Mouse (Mus musculus) large intestine, adult 2 months (tissue): Measurements from ENCODE around the gene Cav3. TPM values are rescaled to one million over a fixed set of nuclear protein-coding genes. Genes with fewer than 3 reads are reported as not detected.
A peak's percentile ranks its signal among the peaks of the same experiment; 100 is the strongest.

Experiments used
- DNase-seq: peaks from one replicate; pipeline ENCODE4 v3.0.0-alpha.2; 2012; ENCODE audit warnings: low read depth, low spot score
- WGBS: fragments of 180-500 bp; shearing (Covaris S2); methylation state at CpG from one replicate; pipeline ENCODE4 v1.1.7; 2018; 5-methylcytosine and 5-hydroxymethylcytosine counted together
- polyA plus RNA-seq: library from polyadenylated mRNA; depleted of rRNA; stranded (reverse); fragments of >200 nt; gene quantifications from 2 replicates; pipeline ENCODE4 v1.2.3, GENCODE M21; 2012; rRNA removed

Gene Cav3
- 6.8 and 7.8 TPM in 2 replicates for polyA plus RNA-seq

DNA sequence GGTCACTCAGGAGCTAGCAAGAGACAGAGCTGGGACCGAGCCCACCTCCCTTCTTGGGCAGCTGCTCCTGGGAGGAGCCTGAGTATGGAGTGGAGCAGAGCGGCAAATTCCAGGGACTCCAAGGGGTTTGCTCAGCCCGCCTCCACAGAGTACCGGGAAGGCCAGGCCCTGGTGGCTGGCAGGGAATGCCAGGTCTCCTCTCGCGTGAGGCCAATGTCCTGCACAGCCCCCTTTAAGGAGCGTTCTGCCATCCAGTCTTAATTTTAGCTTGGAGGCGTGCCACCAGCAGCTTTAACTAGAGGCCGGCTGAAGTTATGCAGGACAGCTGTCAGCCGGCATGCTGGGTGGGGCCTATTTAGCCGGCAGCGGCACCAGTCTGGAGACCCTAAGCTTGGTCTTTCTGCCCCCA is at the start of gene Cav3:
Cav3 (plus strand) TSS at position 165 of the 409 bp plus-strand sequence.
- 49% methylated on average over 12 of the region's 12 CpGs for WGBS
- DNase-seq = no peak

DNA sequence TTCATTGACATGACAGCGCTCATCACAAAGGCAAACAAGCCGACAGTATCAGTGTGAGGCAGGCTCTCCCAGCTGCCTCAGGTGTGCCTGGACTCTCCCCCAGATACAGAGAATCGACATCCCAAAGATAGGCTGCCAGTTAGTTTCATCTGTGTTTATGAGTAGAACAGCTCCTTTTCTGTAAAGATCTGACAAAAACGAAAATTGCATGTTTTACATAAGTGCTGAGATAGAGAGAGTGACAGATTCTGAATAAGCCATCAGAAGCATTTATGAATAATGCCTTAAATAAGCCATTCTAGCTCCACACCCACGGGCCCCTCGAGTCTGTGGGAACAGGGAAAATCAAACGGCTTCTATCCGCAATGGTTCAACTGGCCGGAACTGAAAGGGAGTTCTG is 40.0 kb upstream of the Cav3 start:
- no peak for DNase-seq
- 65% methylated on average over 9 of the region's 9 CpGs for WGBS

- 91% methylated on average over 1 of the region's 1 CpGs for WGBS
- no peak for DNase-seq
Measured at GRCm38 (mm10) chr6:112420883-112421282, 38.4 kb upstream of the Cav3 start.

- no peak for DNase-seq
- WGBS = 78% methylated on average over 8 of the region's 8 CpGs
Measured at GRCm38 (mm10) chr6:112423746-112424501, 35.4 kb upstream of the Cav3 start.

GRCm38 (mm10) chr6:112426018-112426732 is 33.1 kb upstream of the Cav3 start:
- no peak for DNase-seq
- 73% methylated on average over 6 of the region's 6 CpGs for WGBS

DNA sequence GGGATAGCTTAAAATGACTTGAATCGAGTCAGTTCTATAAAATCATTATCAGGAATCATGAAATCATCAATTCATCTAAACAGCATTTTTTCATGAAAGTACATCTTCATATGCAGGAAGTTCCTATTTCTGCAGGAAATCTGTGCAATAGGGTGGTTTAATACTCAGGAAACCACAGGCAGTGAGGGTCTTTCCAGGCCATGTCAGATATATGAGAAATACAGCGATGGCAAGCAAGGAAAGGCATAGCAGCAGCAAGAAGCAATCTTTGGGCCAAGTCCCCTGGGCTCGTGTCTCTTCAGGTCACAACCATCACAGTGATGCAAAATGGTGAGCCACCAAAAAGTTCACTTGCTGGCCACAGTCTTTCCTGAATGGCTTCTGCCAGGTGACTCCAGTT is 13.6 kb upstream of the Cav3 start:
- DNase-seq = no peak
- WGBS = 74% methylated on average over 3 of the region's 3 CpGs

- DNase-seq = no peak
- 79% methylated on average over 5 of the region's 5 CpGs for WGBS
Measured at GRCm38 (mm10) chr6:112461459-112461858, 2.2 kb downstream of the Cav3 start.

DNA sequence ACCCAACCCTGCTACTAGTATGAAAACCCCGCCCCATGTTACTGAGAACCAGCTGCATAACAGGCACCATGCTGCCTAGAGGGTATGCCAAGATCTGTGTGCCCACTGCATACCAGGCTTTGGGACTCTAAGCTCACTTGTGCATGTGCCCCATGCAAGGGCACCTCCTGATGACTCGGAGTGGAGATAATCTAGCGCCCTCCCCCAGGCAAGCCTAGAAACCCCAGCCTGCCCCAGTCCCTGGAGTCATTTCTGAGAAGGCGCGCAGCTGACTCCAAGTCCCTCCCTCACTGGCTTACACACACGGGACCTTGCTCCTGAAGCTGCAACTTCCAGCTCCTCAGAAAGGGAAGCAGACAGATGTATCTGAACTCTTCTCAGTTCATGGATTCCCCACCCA is 4.0 kb downstream of the Cav3 start:
- DNase-seq = no peak
- 71% methylated on average over 6 of the region's 6 CpGs for WGBS

DNA sequence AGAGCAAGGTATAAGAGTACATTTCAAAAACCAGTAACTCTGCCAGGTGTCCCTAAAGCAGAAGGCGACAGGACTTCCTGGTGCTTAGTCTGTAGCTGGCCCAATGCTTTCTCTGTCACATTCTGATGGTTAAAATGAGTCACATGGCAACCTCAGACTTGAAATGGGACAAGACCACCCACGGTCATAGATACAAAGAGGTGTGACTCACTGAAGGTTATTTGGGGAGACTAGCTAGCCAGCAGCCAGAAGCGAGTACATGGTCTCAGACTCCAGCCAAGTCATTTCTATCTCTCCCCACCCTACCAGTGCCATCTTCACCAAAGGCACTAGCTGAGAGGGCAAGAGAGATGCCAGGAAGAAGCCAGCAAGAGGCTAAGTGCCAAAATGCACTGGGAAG is 6.1 kb downstream of the Cav3 start:
- no peak for DNase-seq
- 72% methylated on average over 3 of the region's 3 CpGs for WGBS

DNA sequence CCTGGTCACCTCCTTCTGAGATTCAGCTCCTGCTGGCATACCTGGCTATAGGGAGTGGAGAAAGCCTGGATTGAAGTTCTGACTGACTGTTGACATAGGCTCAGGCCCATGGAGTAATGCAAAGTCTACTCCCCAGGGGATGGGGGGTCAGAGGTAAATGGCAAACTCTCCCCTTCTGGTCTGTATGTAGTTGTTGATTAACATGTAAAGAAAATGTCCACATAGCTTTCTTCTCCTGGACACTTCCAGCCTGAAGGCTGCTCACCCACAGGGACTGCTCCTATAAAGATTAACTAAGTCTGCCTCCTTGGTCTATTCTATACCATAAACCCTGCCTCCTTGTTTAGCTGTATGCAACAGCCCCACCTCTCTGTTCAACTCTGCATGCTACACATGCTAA is 6.7 kb downstream of the Cav3 start:
- DNase-seq = no peak

DNA sequence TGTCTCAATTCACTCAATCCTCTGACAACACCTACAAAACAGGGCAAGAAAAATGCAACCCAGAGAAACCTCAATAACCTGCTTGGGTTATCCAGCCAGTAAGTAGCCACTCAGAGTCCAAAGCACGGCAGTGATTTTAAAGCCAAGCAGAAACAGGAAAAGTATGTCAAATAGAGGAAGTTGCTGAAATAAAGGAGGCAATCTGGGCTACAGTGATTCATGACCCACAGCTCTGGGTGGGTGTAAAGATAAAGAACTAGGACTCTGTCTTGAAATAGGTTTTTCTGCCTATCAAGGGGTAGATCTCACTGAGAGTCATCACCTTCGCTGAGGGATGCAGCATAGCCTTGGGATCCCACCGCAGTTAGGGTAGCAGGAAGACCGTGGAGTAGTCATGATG is 12.3 kb downstream of the Cav3 start:
- WGBS = 70% methylated on average over 4 of the region's 4 CpGs
- no peak for DNase-seq

DNA sequence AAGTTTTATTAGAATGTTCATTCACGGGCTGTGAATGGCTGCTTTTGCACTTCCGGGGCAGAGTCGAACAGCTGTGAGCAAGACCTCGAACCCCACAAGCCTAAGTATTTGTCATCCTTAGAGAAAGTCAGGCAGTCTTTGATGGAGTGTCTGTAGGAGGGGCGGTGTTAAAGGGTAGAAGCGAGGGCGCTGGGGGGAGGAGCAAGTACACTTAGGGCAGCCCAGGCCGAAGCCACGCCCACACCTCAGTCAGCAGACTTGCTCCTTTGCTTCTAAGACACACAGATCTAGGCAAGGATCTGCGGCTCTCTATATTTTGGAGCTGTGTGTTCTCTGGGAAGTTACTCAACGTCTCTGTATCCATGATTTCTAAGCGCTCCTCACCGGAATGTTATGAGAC is 20.6 kb downstream of the Cav3 start:
- DNase-seq = no peak
- WGBS = 51% methylated on average over 13 of the region's 13 CpGs

GRCm38 (mm10) chr6:112484316-112484715 is 25.0 kb downstream of the Cav3 start:
- DNase-seq = no peak
- WGBS = 10% methylated on average over 4 of the region's 4 CpGs

GRCm38 (mm10) chr6:112487993-112488392 is 28.7 kb downstream of the Cav3 start:
- 85% methylated on average over 5 of the region's 5 CpGs for WGBS
- DNase-seq = no peak

DNA sequence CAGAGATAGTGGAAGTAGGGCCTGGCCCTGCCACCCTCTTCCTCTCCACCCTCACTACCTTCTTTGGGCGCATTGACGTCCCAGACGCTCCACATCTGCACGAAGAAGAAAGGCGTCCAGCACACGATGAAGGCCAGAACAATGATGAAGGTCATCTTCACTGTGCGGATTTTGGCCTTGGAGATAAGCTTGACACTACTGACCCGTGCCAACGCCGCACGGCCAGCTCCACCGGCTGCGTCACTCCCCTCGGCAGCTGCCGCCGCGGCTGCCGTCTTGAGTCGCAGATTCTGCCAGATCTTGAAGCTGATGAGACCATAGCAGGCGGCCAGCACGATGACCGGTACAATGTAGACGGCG is 29.5 kb downstream of the Cav3 start:
- DNase-seq = no peak
- WGBS = 33% methylated on average over 24 of the region's 24 CpGs

- 4% methylated on average over 72 of the region's 72 CpGs for WGBS
Measured at GRCm38 (mm10) chr6:112489181-112489909, 30.0 kb downstream of the Cav3 start.

DNA sequence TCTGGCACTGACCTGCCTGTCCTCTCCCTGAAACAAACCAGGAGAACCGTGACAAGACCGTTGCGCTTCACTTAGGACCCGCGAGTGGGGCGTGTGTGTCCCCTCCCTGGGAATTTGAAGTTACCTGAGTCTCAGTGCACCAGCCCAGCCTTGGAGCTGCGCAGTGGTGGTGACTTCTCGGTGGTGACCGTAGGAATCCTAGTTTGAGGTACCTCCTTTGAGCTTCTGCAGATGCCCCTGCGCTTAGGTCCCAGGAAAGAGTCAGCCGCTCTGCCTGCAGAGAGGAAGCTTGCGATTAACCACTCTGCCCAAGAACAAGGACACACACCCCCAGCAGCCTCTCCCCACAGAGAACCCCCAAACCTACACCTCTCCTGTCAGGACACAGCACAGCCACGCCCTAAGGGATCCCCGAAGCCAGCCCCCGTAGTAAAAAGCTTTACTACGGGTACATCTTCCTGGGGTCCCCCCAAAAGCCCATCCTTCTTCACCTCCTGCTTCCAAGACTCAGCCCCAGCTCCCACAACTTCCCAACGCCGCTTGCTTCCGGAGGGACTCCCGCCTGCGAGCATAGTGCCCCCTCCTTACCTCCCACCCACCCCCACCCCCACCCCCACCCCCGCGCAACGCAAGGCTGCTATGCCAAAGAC is 30.7 kb downstream of the Cav3 start, which contains the start of gene Oxtr:
Oxtr (minus strand) TSS at position 34 of the 650 bp plus-strand sequence.
- 4% methylated on average over 24 of the region's 24 CpGs for WGBS
- DNase-seq = no peak

More at GRCm38 (mm10) chr6:112489181-112489909, 30.0 kb downstream of the Cav3 start:
- no peak for DNase-seq

DNA sequence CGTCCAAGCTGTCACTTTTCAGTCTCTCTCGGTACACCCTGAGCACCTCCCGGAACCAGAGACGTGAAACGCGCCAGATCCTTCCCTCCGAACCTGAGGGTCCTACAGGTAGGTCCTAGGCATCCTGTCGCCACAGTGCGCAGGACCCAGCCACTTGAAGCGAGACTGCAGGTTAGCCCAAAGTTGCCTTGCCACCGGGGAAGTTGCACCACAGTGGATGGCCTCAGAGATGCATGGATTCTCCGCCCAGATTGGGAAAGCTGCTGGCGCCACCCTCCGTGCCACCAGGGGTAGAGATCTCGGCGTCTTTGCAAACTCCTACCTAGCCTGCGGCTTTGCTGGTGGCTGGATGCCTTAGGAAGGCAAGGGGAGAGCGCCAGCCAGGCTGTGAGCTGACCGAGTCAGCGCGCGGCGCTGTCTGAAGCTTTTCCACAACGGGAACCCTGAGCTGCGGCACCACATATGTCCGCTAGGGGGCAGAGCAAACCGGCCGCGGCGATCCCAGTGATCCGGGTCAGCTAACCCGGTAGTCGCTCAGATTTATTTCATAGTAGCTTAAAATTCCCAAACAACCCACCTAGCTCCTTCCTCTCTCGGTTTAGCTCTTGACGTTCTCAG is 31.4 kb downstream of the Cav3 start:
- under 1% methylated on average over 35 of the region's 35 CpGs for WGBS
- peak; percentile 35 for DNase-seq

DNA sequence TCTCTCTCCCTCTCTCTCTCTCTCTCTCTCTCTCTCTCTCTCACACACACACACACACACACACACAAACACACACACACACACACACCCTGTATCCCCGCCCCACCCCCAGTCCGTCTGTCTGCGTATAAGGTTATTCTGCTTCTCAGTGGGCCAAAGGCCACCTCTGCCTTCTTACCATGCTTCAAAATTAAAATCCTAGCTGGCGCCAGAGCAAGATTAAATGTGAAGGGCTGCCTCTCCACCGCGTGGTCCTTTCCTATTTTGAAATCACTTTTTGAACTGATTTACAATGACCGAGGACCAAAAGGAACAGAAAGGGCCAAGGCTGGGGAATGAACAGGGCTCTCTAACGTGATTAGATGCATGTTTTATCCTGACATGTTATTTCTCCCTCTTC is 32.2 kb downstream of the Cav3 start:
- no peak for DNase-seq
- WGBS = 73% methylated on average over 8 of the region's 8 CpGs

DNA sequence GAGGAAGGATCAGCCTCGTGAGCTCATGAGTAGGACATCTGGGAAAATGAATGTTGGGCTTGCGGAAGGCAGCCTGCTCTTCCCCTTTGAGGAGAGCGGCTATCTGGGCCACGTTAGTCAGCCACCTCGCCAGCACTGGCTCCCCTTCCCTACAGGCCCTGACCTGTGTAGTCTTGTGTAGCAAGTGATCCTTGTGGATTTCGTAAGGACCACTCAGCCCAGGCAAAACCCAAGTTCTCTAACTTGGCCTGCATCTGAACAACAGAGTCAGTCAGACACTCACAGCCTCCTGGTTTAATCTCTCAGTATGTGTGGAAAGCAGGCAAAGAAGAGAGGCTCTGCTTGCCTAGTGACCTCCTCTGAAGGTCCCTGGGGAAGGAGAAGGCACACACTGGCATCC is 33.4 kb downstream of the Cav3 start:
- 97% methylated on average over 6 of the region's 6 CpGs for WGBS
- DNase-seq = no peak
